Mouse (Mus musculus) stomach, embryonic 16.5 days (tissue): ENCODE data around the gene Olfr1475. TPM values are rescaled to one million over a fixed set of nuclear protein-coding genes. Genes with fewer than 3 reads are reported as not detected.
"Not testable (repeated sequence)": the region's sequence is repeated elsewhere in the genome, so short reads cannot be mapped to it uniquely, and the experiment has no call there.

Experiments
- ATAC-seq: fragments of 200-750 bp; cut with Nextera tagmentation; 2 replicates; pipeline ENCODE4 v1.8.0; 2017; ENCODE audit warnings: moderate number of reproducible peaks, moderate TSS enrichment; ENCODE audit not compliant: insufficient read depth, low FRiP score
- H3K27ac ChIP-seq: fragments of 300-500 bp; sonication (generic); 2 replicates; pipeline ENCODE4 v1.5.1; 2014; ENCODE audit warnings: low read length
- H3K27me3 ChIP-seq: fragments of 300-500 bp; sonication (generic); 2 replicates; pipeline ENCODE4 v1.6.1; 2014; ENCODE audit warnings: low read length, control low read depth, mixed read lengths; ENCODE audit not compliant: control insufficient read depth, insufficient read depth
- H3K36me3 ChIP-seq: fragments of 300-500 bp; sonication (generic); 2 replicates; pipeline ENCODE4 v1.6.1; 2014; ENCODE audit warnings: low read length; ENCODE audit not compliant: control insufficient read depth, insufficient read depth
- H3K4me1 ChIP-seq: fragments of 300-500 bp; sonication (generic); 2 replicates; pipeline ENCODE4 v1.6.1; 2014; ENCODE audit warnings: low read length, control low read depth, mixed read lengths; ENCODE audit not compliant: control insufficient read depth, insufficient read depth
- H3K4me2 ChIP-seq: fragments of 300-500 bp; sonication (generic); 2 replicates; pipeline ENCODE4 v1.6.1; 2014; ENCODE audit warnings: low read depth, low read length, mixed read lengths
- H3K4me3 ChIP-seq: fragments of 300-500 bp; sonication (generic); replicated peaks from 2 replicates; pipeline ENCODE4 v1.5.1; 2014; ENCODE audit warnings: mild to moderate bottlenecking, low read length
- H3K9ac ChIP-seq: fragments of 300-500 bp; sonication (generic); 2 replicates; pipeline ENCODE4 v1.6.1; 2014; ENCODE audit warnings: low read length
- H3K9me3 ChIP-seq: fragments of 300-500 bp; sonication (generic); replicated peaks from 2 replicates; pipeline ENCODE4 v1.6.1; 2016; ENCODE audit warnings: low read length, control low read depth; ENCODE audit not compliant: control insufficient read depth
- WGBS: fragments of 180-500 bp; shearing (Covaris S2); extraction: QIAGEN DNeasy Blood & Tissue Kit; methylation state at CpG from one replicate; pipeline ENCODE4 v1.1.7; 2014; 5-methylcytosine and 5-hydroxymethylcytosine counted together
- polyA plus RNA-seq: library from polyadenylated mRNA; unstranded; fragments of >200 nt; fragmentation: Nextera tagmentation; extraction: Ambion mirVana; gene quantifications from 2 replicates; pipeline ENCODE4 v1.2.1, GENCODE M21; 2015

Gene Olfr1475
- polyA plus RNA-seq = not detected in 2 replicates

- Histone ChIP-seq H3K9me3 (no peaks in the 10 kb centered on the region), H3K4me1 (no peaks in the 10 kb centered on the region), H3K36me3 (no peaks in the 10 kb centered on the region), H3K9ac (no peak within 1 kb of the TSS), H3K4me2 (no peak within 1 kb of the TSS), H3K27ac (no peak within 1 kb of the TSS), H3K4me3 (no peak within 1 kb of the TSS), H3K27me3 (no peaks in the 10 kb centered on the region)
- ATAC-seq = no peak
These were observed at the start of gene Olfr1475 for GRCm38 (mm10) chr19:13480096-13480495. Gene Olfr1475 (minus strand): TSS chr19:13480196.

DNA sequence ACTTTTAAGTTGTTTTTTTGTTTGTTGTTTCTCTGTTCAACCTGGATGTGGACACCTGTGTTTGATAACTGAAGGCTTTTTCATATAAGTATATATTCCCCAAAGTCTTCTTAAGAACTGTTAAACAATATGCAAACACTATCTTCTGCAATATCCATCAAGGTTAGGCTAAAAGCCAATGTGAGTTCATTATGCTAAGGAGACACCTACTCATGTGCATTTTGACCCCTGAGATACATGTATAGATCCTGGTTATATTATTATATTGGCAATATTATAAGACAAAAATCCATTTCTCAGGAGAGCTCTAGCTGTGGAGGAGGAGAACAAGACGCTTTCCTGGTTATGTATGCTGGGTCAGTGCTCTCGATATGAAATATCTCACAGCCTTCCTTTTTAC, 47.6 kb upstream of the Olfr1475 start, which contains the start of gene Olfr1480:
Gene Olfr1480, plus strand, starts transcription at position 301 of the 400 bp plus-strand sequence.
- H3K36me3 ChIP-seq = no peaks in the 10 kb centered on the region
- ATAC-seq = no peak
- H3K4me1 ChIP-seq = no peaks in the 10 kb centered on the region
- no peaks in the 10 kb centered on the region for H3K9me3 ChIP-seq
- no peak within 1 kb of the TSS for H3K9ac ChIP-seq
- no peak within 1 kb of the TSS for H3K4me2 ChIP-seq
- no peak within 1 kb of the TSS for H3K27ac ChIP-seq
- no peaks in the 10 kb centered on the region for H3K27me3 ChIP-seq
- H3K4me3 ChIP-seq = no peak within 1 kb of the TSS
- WGBS = 75% methylated on average over 2 of the region's 2 CpGs

DNA sequence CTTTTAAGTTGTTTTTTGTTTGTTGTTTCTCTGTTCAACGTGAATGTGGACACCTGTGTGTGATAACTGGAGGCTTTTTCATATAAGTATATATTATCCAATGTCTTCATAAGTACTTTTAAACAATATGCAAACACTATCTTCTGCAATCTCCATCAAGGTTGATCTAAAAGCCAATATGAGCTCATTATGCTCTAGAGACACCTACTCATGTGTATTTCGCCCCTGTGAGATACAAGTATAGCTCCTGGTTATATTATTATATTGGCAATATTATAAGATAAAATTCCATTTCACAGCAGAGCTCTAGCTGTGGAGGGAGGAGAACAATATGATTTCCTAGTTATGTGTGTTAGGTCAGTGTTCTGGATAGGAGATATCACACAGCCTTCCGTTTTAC, 20.2 kb upstream of the Olfr1475 start, which contains the start of gene Olfr1477:
Gene Olfr1477, plus strand, starts transcription at position 301 of the 400 bp plus-strand sequence.
- H3K4me2 ChIP-seq = no peak within 1 kb of the TSS
- no peak within 1 kb of the TSS for H3K4me3 ChIP-seq
- H3K4me1 ChIP-seq = no peaks in the 10 kb centered on the region
- no peak within 1 kb of the TSS for H3K9ac ChIP-seq
- no peaks in the 10 kb centered on the region for H3K9me3 ChIP-seq
- no peak within 1 kb of the TSS for H3K27ac ChIP-seq
- H3K27me3 ChIP-seq = no peaks in the 10 kb centered on the region
- ATAC-seq = no peak
- WGBS = 64% methylated on average over 3 of the region's 3 CpGs
- no peaks in the 10 kb centered on the region for H3K36me3 ChIP-seq

GRCm38 (mm10) chr19:13469265-13469664, 10.7 kb downstream of the Olfr1475 start, which contains the start of gene Olfr1474:
Gene Olfr1474 (plus strand): TSS chr19:13469565.
- not testable (repeated sequence) for ATAC-seq, H3K4me2 ChIP-seq, H3K4me1 ChIP-seq, H3K27ac ChIP-seq, H3K9ac ChIP-seq, H3K9me3 ChIP-seq, H3K36me3 ChIP-seq, H3K4me3 ChIP-seq, H3K27me3 ChIP-seq
- WGBS = 75% methylated on average over 4 of the region's 4 CpGs

- Histone ChIP-seq H3K27me3 (no peaks in the 10 kb centered on the region), H3K4me3 (no peak within 1 kb of the TSS), H3K4me1 (no peaks in the 10 kb centered on the region), H3K36me3 (no peaks in the 10 kb centered on the region), H3K9me3 (no peaks in the 10 kb centered on the region), H3K27ac (no peak within 1 kb of the TSS), H3K9ac (no peak within 1 kb of the TSS), H3K4me2 (no peak within 1 kb of the TSS)
- no peak for ATAC-seq
- WGBS = 72% methylated on average over 1 of the region's 1 CpGs
These were observed 24.0 kb downstream of the Olfr1475 start, which contains the start of gene Olfr1472 for GRCm38 (mm10) chr19:13455986-13456385. Gene Olfr1472 (minus strand): TSS chr19:13456086.

DNA sequence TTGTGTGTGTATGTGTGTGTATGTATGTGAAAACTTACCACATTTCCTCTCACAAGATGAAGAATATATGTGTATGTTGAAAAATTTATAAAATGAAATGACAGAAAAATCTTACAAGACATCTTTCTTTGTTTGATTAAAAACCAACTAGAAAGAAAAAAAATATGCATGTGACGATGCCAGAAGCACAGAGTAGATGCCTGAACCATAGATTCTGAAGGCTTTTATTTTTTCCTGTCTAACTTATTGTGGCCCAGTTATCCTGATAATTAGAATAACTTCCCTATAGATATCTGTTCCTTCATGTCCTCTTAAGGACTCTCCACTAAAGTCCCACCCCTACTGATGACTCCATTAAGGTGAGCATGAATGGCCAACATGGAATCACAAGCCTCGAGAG, 36.9 kb downstream of the Olfr1475 start, which contains the start of gene Olfr1471:
Gene Olfr1471, plus strand, starts transcription at position 301 of the 400 bp plus-strand sequence.
- not testable (repeated sequence) for H3K4me1 ChIP-seq, H3K4me2 ChIP-seq, H3K36me3 ChIP-seq, ATAC-seq, H3K9me3 ChIP-seq, H3K27ac ChIP-seq, H3K27me3 ChIP-seq, H3K9ac ChIP-seq, H3K4me3 ChIP-seq
- 65% methylated on average over 2 of the region's 2 CpGs for WGBS

Other genes with a start within 250 kb of the Olfr1475 start
- gene Olfr1463, start 248.9 kb downstream of the Olfr1475 start, polyA plus RNA-seq = not detected in 2 replicates
- not detected in 2 replicates for gene Olfr1465, start 164.7 kb downstream of the Olfr1475 start, polyA plus RNA-seq
- gene Olfr1466, start 141.3 kb downstream of the Olfr1475 start, polyA plus RNA-seq = not detected in 2 replicates
- gene Olfr1467, start 118.0 kb downstream of the Olfr1475 start, polyA plus RNA-seq = not detected in 2 replicates
- gene Olfr1469, start 72.3 kb downstream of the Olfr1475 start, polyA plus RNA-seq = not detected in 2 replicates
- gene Olfr1471, start 36.8 kb downstream of the Olfr1475 start, polyA plus RNA-seq = not detected in 2 replicates
- gene Olfr1472, start 24.1 kb downstream of the Olfr1475 start, polyA plus RNA-seq = not detected in 2 replicates
- not detected in 2 replicates for gene Olfr1474, start 10.6 kb downstream of the Olfr1475 start, polyA plus RNA-seq
- not detected in 2 replicates for gene Olfr1477, start 20.4 kb upstream of the Olfr1475 start, polyA plus RNA-seq
- not detected in 2 replicates for gene Olfr1480, start 47.7 kb upstream of the Olfr1475 start, polyA plus RNA-seq
- not detected in 2 replicates for gene Olfr1484, start 103.3 kb upstream of the Olfr1475 start, polyA plus RNA-seq
- not detected in 2 replicates for gene Olfr1487, start 137.2 kb upstream of the Olfr1475 start, polyA plus RNA-seq
- not detected in 2 replicates for gene Olfr1489, start 151.4 kb upstream of the Olfr1475 start, polyA plus RNA-seq
- gene Olfr1490, start 170.9 kb upstream of the Olfr1475 start, polyA plus RNA-seq = not detected in 2 replicates
- not detected in 2 replicates for gene Olfr1491, start 217.1 kb upstream of the Olfr1475 start, polyA plus RNA-seq
- gene Olfr1493-ps1, start 243.1 kb upstream of the Olfr1475 start, polyA plus RNA-seq = not detected in 2 replicates